Mouse (Mus musculus): ENCODE results near the gene Hook2. TPM values are rescaled to one million over a fixed set of nuclear protein-coding genes. Genes with fewer than 3 reads are reported as not detected.
A peak's percentile ranks its signal among the peaks of the same experiment; 100 is the strongest.

Gene Hook2
- polyA plus RNA-seq, 1 experiment from 2014 or later = 6.5 TPM

GRCm38 (mm10) chr8:84980622-84981358, 9.6 kb upstream of the Hook2 start:
- peaks cover 21% of the 10 kb centered on the region; the same call in 1 of the 2 replicates for H3K27me3 ChIP-seq
- peaks cover 98% of the 10 kb centered on the region for H3K4me1 ChIP-seq (replicated peaks)
- ATAC-seq (ENCODE audit: insufficient read depth) = no peak
- 50% methylated on average over 11 of the region's 11 CpGs for WGBS (ENCODE audit: insufficient replicate concordance)
- peak overlapping the region; percentile 85 for H3K4me3 ChIP-seq (replicated peaks)
- no peaks in the 10 kb centered on the region for H3K9me3 ChIP-seq (replicated peaks)
- no peaks in the 10 kb centered on the region for H3K36me3 ChIP-seq (replicated peaks)
- peak overlapping the region; percentile 97 for H3K27ac ChIP-seq (replicated peaks)
- H3K9ac ChIP-seq = peak overlapping the region; percentile 74; the same call in 1 of the 2 replicates
- H3K4me2 ChIP-seq = peak overlapping the region; percentile 99

GRCm38 (mm10) chr8:84981644-84982498, 8.5 kb upstream of the Hook2 start:
- H3K4me2 ChIP-seq = no peak overlapping the region
- no peak overlapping the region for H3K9ac ChIP-seq
- H3K27ac ChIP-seq (replicated peaks) = peak overlapping the region; percentile 34
- WGBS (ENCODE audit: insufficient replicate concordance) = 57% methylated on average over 15 of the region's 15 CpGs
- no peaks in the 10 kb centered on the region for H3K9me3 ChIP-seq (replicated peaks)
- ATAC-seq (ENCODE audit: insufficient read depth) = no peak
- peaks cover 98% of the 10 kb centered on the region for H3K4me1 ChIP-seq (replicated peaks)
- no peaks in the 10 kb centered on the region for H3K36me3 ChIP-seq (replicated peaks)
- no peak overlapping the region for H3K4me3 ChIP-seq (replicated peaks)
- H3K27me3 ChIP-seq = peaks cover 21% of the 10 kb centered on the region; the same call in 1 of the 2 replicates

- Histone ChIP-seq H3K9ac (no peak overlapping the region), H3K4me2 (no peak overlapping the region), H3K9me3 (replicated peaks) (no peaks in the 10 kb centered on the region), H3K27ac (replicated peaks) (peak overlapping the region; percentile 34), H3K4me1 (replicated peaks) (peaks cover 98% of the 10 kb centered on the region), H3K4me3 (replicated peaks) (no peak overlapping the region), H3K27me3 (peaks cover 19% of the 10 kb centered on the region; the same call in 1 of the 2 replicates), H3K36me3 (replicated peaks) (no peaks in the 10 kb centered on the region)
- WGBS (ENCODE audit: insufficient replicate concordance) = 30% methylated on average over 3 of the region's 3 CpGs
- ATAC-seq (ENCODE audit: insufficient read depth) = no peak
These were observed 7.8 kb upstream of the Hook2 start for GRCm38 (mm10) chr8:84982499-84983011.

- peak overlapping the region; percentile 83 for H3K27ac ChIP-seq (replicated peaks)
- H3K27me3 ChIP-seq = 0 out of 2 replicates have a peak, but pooled peaks cover under 1% of the 10 kb centered on the region
- H3K4me3 ChIP-seq (replicated peaks) = peak overlapping the region; percentile 62
- ATAC-seq (ENCODE audit: insufficient read depth) = peak; percentile 38
- H3K36me3 ChIP-seq (replicated peaks) = no peaks in the 10 kb centered on the region
- H3K4me1 ChIP-seq (replicated peaks) = peaks cover 97% of the 10 kb centered on the region
- no peaks in the 10 kb centered on the region for H3K9me3 ChIP-seq (replicated peaks)
- 14% methylated on average over 16 of the region's 16 CpGs for WGBS (ENCODE audit: insufficient replicate concordance)
- H3K9ac ChIP-seq = peak overlapping the region; percentile 57
- H3K4me2 ChIP-seq = peak overlapping the region; percentile 99
These were observed 5.9 kb upstream of the Hook2 start for GRCm38 (mm10) chr8:84984294-84985048.

- H3K9ac ChIP-seq = peak overlapping the region; percentile 57
- no peaks in the 10 kb centered on the region for H3K27me3 ChIP-seq
- no peak for ATAC-seq (ENCODE audit: insufficient read depth)
- peaks cover 96% of the 10 kb centered on the region for H3K4me1 ChIP-seq (replicated peaks)
- no peaks in the 10 kb centered on the region for H3K36me3 ChIP-seq (replicated peaks)
- no peaks in the 10 kb centered on the region for H3K9me3 ChIP-seq (replicated peaks)
- WGBS (ENCODE audit: insufficient replicate concordance) = 2% methylated on average over 23 of the region's 23 CpGs
- peak overlapping the region; percentile 99 for H3K4me2 ChIP-seq
- peak overlapping the region; percentile 62 for H3K4me3 ChIP-seq (replicated peaks)
- H3K27ac ChIP-seq (replicated peaks) = peak overlapping the region; percentile 83
These were observed 5.2 kb upstream of the Hook2 start for GRCm38 (mm10) chr8:84985049-84985683.

GRCm38 (mm10) chr8:84985684-84986378, 4.6 kb upstream of the Hook2 start:
- peak; percentile 4; the same call in 1 of the 2 replicates for ATAC-seq (ENCODE audit: insufficient read depth)
- H3K4me3 ChIP-seq (replicated peaks) = peak overlapping the region; percentile 62
- H3K4me1 ChIP-seq (replicated peaks) = peaks cover 94% of the 10 kb centered on the region
- no peaks in the 10 kb centered on the region for H3K9me3 ChIP-seq (replicated peaks)
- H3K9ac ChIP-seq = peak overlapping the region; percentile 57
- H3K27ac ChIP-seq (replicated peaks) = peak overlapping the region; percentile 83
- H3K4me2 ChIP-seq = peak overlapping the region; percentile 99
- under 1% methylated on average over 53 of the region's 53 CpGs for WGBS (ENCODE audit: insufficient replicate concordance)
- H3K27me3 ChIP-seq = no peaks in the 10 kb centered on the region
- no peaks in the 10 kb centered on the region for H3K36me3 ChIP-seq (replicated peaks)

GRCm38 (mm10) chr8:84986379-84986945, 3.9 kb upstream of the Hook2 start:
- ATAC-seq (ENCODE audit: insufficient read depth) = no peak
- H3K9me3 ChIP-seq (replicated peaks) = no peaks in the 10 kb centered on the region
- H3K36me3 ChIP-seq (replicated peaks) = no peaks in the 10 kb centered on the region
- peak overlapping the region; percentile 83 for H3K27ac ChIP-seq (replicated peaks)
- peak overlapping the region; percentile 99 for H3K4me2 ChIP-seq
- H3K4me1 ChIP-seq (replicated peaks) = peaks cover 94% of the 10 kb centered on the region
- 23% methylated on average over 8 of the region's 8 CpGs for WGBS (ENCODE audit: insufficient replicate concordance)
- peak overlapping the region; percentile 57 for H3K9ac ChIP-seq
- H3K27me3 ChIP-seq = no peaks in the 10 kb centered on the region
- H3K4me3 ChIP-seq (replicated peaks) = peak overlapping the region; percentile 62

- Histone ChIP-seq H3K36me3 (replicated peaks) (no peaks in the 10 kb centered on the region), H3K27me3 (no peaks in the 10 kb centered on the region), H3K4me2 (no peak overlapping the region), H3K4me1 (replicated peaks) (peaks cover 85% of the 10 kb centered on the region), H3K27ac (replicated peaks) (no peak overlapping the region), H3K9me3 (replicated peaks) (no peaks in the 10 kb centered on the region), H3K4me3 (replicated peaks) (no peak overlapping the region), H3K9ac (no peak overlapping the region)
- WGBS (ENCODE audit: insufficient replicate concordance) = 65% methylated on average over 5 of the region's 5 CpGs
- no peak for ATAC-seq (ENCODE audit: insufficient read depth)
These were observed 3.0 kb upstream of the Hook2 start for GRCm38 (mm10) chr8:84987388-84987787.

- H3K9ac ChIP-seq = no peak overlapping the region
- H3K9me3 ChIP-seq (replicated peaks) = no peaks in the 10 kb centered on the region
- peaks cover 80% of the 10 kb centered on the region for H3K4me1 ChIP-seq (replicated peaks)
- H3K4me2 ChIP-seq = no peak overlapping the region
- no peak overlapping the region for H3K27ac ChIP-seq (replicated peaks)
- no peaks in the 10 kb centered on the region for H3K36me3 ChIP-seq (replicated peaks)
- no peak for ATAC-seq (ENCODE audit: insufficient read depth)
- no peak overlapping the region for H3K4me3 ChIP-seq (replicated peaks)
- no peaks in the 10 kb centered on the region for H3K27me3 ChIP-seq
- 74% methylated on average over 2 of the region's 2 CpGs for WGBS (ENCODE audit: insufficient replicate concordance)
These were observed 2.5 kb upstream of the Hook2 start for GRCm38 (mm10) chr8:84987903-84988302.

All from liver, embryonic 15.5 days (tissue).